ENCODE assay signal across 8 mouse cellular contexts in the genomic region with DNA sequence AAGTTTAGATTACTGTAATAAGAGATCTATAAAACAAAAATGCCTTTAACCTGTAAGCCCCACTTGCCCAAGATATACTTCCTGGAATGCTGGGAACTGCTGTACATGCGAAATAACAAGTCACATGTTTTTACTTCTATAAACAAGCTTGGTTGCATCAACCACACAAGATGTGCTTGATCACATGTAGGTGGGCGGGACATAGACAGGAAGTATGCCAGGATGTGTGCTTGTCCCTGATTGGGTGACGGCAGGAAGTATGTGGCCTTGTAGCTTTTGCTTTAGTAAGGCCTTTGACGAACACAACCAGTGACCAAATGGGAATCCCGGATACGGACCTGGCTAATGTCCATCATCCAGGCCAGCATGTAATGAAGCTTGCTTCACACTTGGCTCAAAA. TPM values are rescaled to one million over a fixed set of nuclear protein-coding genes. Genes with fewer than 3 reads are reported as not detected.
DNase-seq lines count a peak whose midpoint lies in the region; ATAC-seq and TF ChIP-seq lines count a peak whose summit lies in the region.

No protein-coding gene starts in this region.

- WGBS in intestine, postnatal 0 days = 79% methylated on average over 6 of the region's 6 CpGs
- WGBS in intestine, embryonic 16.5 days = 90% methylated on average over 6 of the region's 6 CpGs

- H3K27ac ChIP-seq in intestine, postnatal 0 days (ENCODE audit: low read depth, low read length) = no peak overlapping the region
- no peak overlapping the region for H3K27ac ChIP-seq in intestine, embryonic 16.5 days (ENCODE audit: low read length)

- H3K36me3 ChIP-seq in intestine, postnatal 0 days (ENCODE audit: control insufficient read depth, insufficient read depth) = no peaks in the 10 kb centered on the region
- no peaks in the 10 kb centered on the region for H3K36me3 ChIP-seq in intestine, embryonic 16.5 days (ENCODE audit: control insufficient read depth, insufficient read depth, low read length)
- H3K36me3 ChIP-seq in megakaryocyte, embryonic 14.5 days (replicated peaks; ENCODE audit: low read length) = no peaks in the 10 kb centered on the region

- H3K4me2 ChIP-seq in intestine, postnatal 0 days (replicated peaks; ENCODE audit: low read depth) = no peak overlapping the region
- no peak overlapping the region for H3K4me2 ChIP-seq in intestine, embryonic 16.5 days (ENCODE audit: low read depth, low read length)

- no peaks in the 10 kb centered on the region for H3K27me3 ChIP-seq in intestine, postnatal 0 days (replicated peaks; ENCODE audit: control insufficient read depth, insufficient read depth, low read length)
- no peaks in the 10 kb centered on the region for H3K27me3 ChIP-seq in intestine, embryonic 16.5 days (replicated peaks; ENCODE audit: control insufficient read depth, insufficient read depth, low read length)
- H3K27me3 ChIP-seq in megakaryocyte, embryonic 14.5 days (replicated peaks) = no peaks in the 10 kb centered on the region

- no peak overlapping the region for H3K4me3 ChIP-seq in intestine, postnatal 0 days (ENCODE audit: low read depth, low read length)
- no peak overlapping the region for H3K4me3 ChIP-seq in intestine, embryonic 16.5 days (ENCODE audit: low read length)
- H3K4me3 ChIP-seq in megakaryocyte, embryonic 14.5 days (replicated peaks) = peak overlapping the region; percentile 59

- no peaks in the 10 kb centered on the region for H3K9me3 ChIP-seq in intestine, postnatal 0 days (ENCODE audit: control insufficient read depth)
- no peaks in the 10 kb centered on the region for H3K9me3 ChIP-seq in intestine, embryonic 16.5 days (ENCODE audit: control insufficient read depth, low read length)
- H3K9me3 ChIP-seq in megakaryocyte, embryonic 14.5 days = no peaks in the 10 kb centered on the region

- H3K4me1 ChIP-seq in intestine, postnatal 0 days (replicated peaks; ENCODE audit: control insufficient read depth, insufficient read depth, low read length) = 0 out of 2 replicates have a peak, but pooled peaks cover 3% of the 10 kb centered on the region
- H3K4me1 ChIP-seq in intestine, embryonic 16.5 days (ENCODE audit: control insufficient read depth, insufficient read depth, low read length) = peaks cover 10% of the 10 kb centered on the region
- peaks cover 73% of the 10 kb centered on the region for H3K4me1 ChIP-seq in megakaryocyte, embryonic 14.5 days

- TF ChIP-seq CTCF in intestine, postnatal 0 days (IDR thresholded peaks at IDR 0.05; ENCODE audit: low read depth) = no peak

- ATAC-seq in intestine, postnatal 0 days = peak; percentile 51; the same call in 1 of the 2 replicates
- no peak for ATAC-seq in intestine, embryonic 16.5 days
- ATAC-seq in CD4-positive, CD25-positive, alpha-beta regulatory T cell, adult 4 months = peak; percentile 64

- H3K9ac ChIP-seq in intestine, postnatal 0 days (ENCODE audit: low read depth, low read length) = no peak overlapping the region
- H3K9ac ChIP-seq in intestine, embryonic 16.5 days (ENCODE audit: low read depth, low read length) = no peak overlapping the region

- peak; percentile 52 for DNase-seq in heart, adult 8-10 months (ENCODE audit: low spot score)
- no peak for DNase-seq in frontal cortex, adult 2 months (ENCODE audit: extremely low spot score in 1 of 2, low spot score in 1 of 2)
- no peak for DNase-seq in layer of hippocampus, postnatal 14 days (ENCODE audit: low spot score in 2 of 2)
- DNase-seq in layer of hippocampus, adult 18-20 months (ENCODE audit: low spot score in 2 of 2) = no peak

RNA-seq across cellular contexts. Expression of gene Wsb1, which starts 31.1 kb away (rescaled TPM):
- 64.7 and 70.5 TPM in 2 replicates for polyA plus RNA-seq in intestine, postnatal 0 days (2015; fragmentation: Nextera tagmentation; extraction: Ambion mirVana)
- polyA plus RNA-seq in intestine, embryonic 16.5 days (2015; fragmentation: Nextera tagmentation; extraction: Ambion mirVana) = 149 and 158 TPM in 2 replicates
- 10 to 100 TPM; 79.7 to 89.4 TPM for polyA plus RNA-seq in CD4-positive, CD25-positive, alpha-beta regulatory T cell, adult 4 months (2017; shearing (Covaris generic))
- 10 to 100 TPM in 3 of 4 experiments, 1 to 10 TPM in 1; 9.5 to 13.5 (median 12.3) TPM for total RNA-seq in heart, adult 8-10 months (2022)
- polyA plus RNA-seq in megakaryocyte, embryonic 14.5 days (2012; ENCODE audit: insufficient read depth, low replicate concordance) = 41.4 and 63.4 TPM in 2 replicates
- polyA plus RNA-seq in frontal cortex, adult 2 months (2012; rRNA removed) = 272 and 315 TPM in 2 replicates
- total RNA-seq in layer of hippocampus, postnatal 14 days (2021) = 10 to 100 TPM; 68.9 to 83.3 TPM
- total RNA-seq in layer of hippocampus, adult 18-20 months (2021) = 10 to 100 TPM; 78.1 to 80.3 TPM
